Mouse (Mus musculus) stomach, postnatal 0 days (tissue): ENCODE results near the gene Adnp.

ENCODE experiments used
- CTCF ChIP-seq: IDR thresholded peaks from 2 replicates; pipeline ENCODE4 v1.5.1; 2016; ENCODE audit warnings: antibody characterized with exemption, low read depth, mild to moderate bottlenecking, moderate library complexity
- EP300 ChIP-seq: optimal IDR thresholded peaks from 2 replicates; pipeline ENCODE3; 2016; ENCODE audit warnings: antibody characterized with exemption

DNA sequence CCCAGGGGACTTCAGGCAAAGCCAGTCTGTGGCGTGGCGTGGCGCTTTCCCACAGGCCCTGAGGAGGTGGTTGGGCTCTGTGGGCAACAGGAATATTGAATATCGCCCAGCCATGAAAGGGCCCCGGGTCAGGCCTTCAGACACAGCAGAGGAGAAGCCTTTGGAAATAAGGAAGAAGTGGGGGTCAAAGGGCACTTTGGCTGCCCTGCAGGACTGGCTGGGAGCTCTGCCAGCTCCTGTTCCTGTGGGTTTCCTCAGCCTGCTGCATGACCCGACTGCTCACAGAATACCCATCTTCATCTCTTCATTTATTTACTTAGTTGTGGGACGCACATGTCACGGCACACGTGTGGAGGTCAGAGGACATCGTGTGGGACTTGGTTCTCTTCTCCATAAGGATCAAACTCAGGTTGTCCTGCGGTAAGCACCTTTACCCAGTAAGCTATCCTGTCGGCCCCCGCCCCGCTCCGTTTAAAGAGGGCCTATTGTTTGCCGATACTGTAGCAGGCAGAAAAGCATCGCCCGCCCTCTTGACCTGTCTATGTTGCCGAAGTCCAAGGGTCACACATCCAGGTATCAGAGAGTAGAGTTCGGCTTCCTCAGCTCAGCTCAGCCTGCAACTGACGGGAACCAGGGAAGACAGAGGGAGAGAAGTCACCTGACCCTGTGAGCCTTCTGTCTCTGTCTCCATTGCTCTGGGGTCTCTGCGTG is 59.0 kb downstream of the Adnp start:
- TF ChIP-seq CTCF (no peak), EP300 (no peak)
